Comparison of ENCODE assay signal across 13 mouse cellular contexts in the genomic region with DNA sequence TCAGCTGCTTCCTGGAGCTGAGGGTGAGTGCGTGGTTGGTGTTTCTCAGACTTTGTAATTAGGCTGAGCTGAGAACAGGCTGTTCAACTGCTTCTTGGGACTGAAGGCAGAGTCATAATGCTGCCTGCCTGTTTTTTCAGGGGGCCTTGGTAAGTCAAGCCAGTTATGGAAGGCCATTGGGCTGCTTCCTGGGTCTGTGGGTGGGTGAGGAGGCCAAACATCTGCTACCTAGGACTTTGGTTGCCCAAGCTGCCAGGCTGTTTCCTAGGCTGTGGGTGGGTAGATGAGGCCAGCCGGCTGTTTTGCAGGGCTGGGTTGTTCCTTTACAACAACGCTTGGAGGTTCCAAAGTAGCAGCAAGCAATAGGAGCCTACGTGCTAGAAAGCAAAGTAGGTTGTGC. TPM values are rescaled to one million over a fixed set of nuclear protein-coding genes. Genes with fewer than 3 reads are reported as not detected.
DNase-seq lines count a peak whose midpoint lies in the region; ATAC-seq and TF ChIP-seq lines count a peak whose summit lies in the region.
"Had no signal": no experiment of that assay in that cellular context is flagged by ENCODE, and none has a peak within 500 bp of the region (broad histone marks: within the 10 kb centered on the region; RNA-seq: fewer than 3 reads in every experiment).

No protein-coding gene starts in this region.

- no peak for ATAC-seq in CD4-positive, CD25-positive, alpha-beta regulatory T cell, adult 4 months
- ATAC-seq: lung, postnatal 0 days had no signal

- 43% methylated on average over 4 of the region's 4 CpGs for WGBS in olfactory bulb, adult 2 months
- WGBS in heart, embryonic 10.5 days: 90% methylated on average over 4 of the region's 4 CpGs

- no peaks in the 10 kb centered on the region for H3K27me3 ChIP-seq in heart, embryonic 10.5 days (ENCODE audit: insufficient read depth, poor library complexity, severe bottlenecking)
- H3K27me3 ChIP-seq: heart, embryonic 15.5 days; midbrain, embryonic 12.5 days had no signal

- no peak for TF ChIP-seq POLR2A in olfactory bulb, adult 2 months (IDR thresholded peaks at IDR 0.05; ENCODE audit: insufficient read depth, low read depth, low read length)

- H3K27ac ChIP-seq in olfactory bulb, adult 2 months (ENCODE audit: insufficient read depth, low read depth, low read length): peak overlapping the region; percentile 81
- H3K27ac ChIP-seq in heart, embryonic 10.5 days: no peak overlapping the region
- H3K27ac ChIP-seq: heart, embryonic 15.5 days; midbrain, embryonic 12.5 days had no signal

- H3K36me3 ChIP-seq in heart, embryonic 10.5 days: no peaks in the 10 kb centered on the region
- H3K36me3 ChIP-seq: heart, embryonic 15.5 days; midbrain, embryonic 12.5 days had no signal

- peak; percentile 42 for DNase-seq in thymus, postnatal 0 days (ENCODE audit: low spot score)
- DNase-seq in thymus, postnatal 10 days (ENCODE audit: low spot score in 2 of 2): no peak
- peak; percentile 41 to 46 for DNase-seq in layer of hippocampus, postnatal 10 days (ENCODE audit: low spot score in 2 of 2)
- DNase-seq in embryo, embryonic 10.5 days (ENCODE audit: low spot score): no peak
- DNase-seq in heart, embryonic 10.5 days (ENCODE audit: low spot score): no peak
- DNase-seq: embryo, embryonic 11 days; gastrocnemius, postnatal 14 days; kidney, postnatal 10 days had no signal

- no peaks in the 10 kb centered on the region for H3K9me3 ChIP-seq in heart, embryonic 10.5 days
- H3K9me3 ChIP-seq: heart, embryonic 15.5 days; midbrain, embryonic 12.5 days had no signal

- H3K4me3 ChIP-seq in olfactory bulb, adult 2 months (ENCODE audit: insufficient read depth, low read depth, low read length): no peak overlapping the region
- no peak overlapping the region for H3K4me3 ChIP-seq in heart, embryonic 10.5 days
- H3K4me3 ChIP-seq: heart, embryonic 15.5 days; midbrain, embryonic 12.5 days had no signal

- peaks cover 13% of the 10 kb centered on the region for H3K4me1 ChIP-seq in olfactory bulb, adult 2 months (ENCODE audit: control insufficient read depth, insufficient read depth, low read length)
- H3K4me1 ChIP-seq in heart, embryonic 10.5 days: no peaks in the 10 kb centered on the region
- H3K4me1 ChIP-seq: heart, embryonic 15.5 days; midbrain, embryonic 12.5 days had no signal

- TF ChIP-seq CTCF in olfactory bulb, adult 2 months (IDR thresholded peaks at IDR 0.05; ENCODE audit: insufficient read depth, low read depth, low read length): no peak

RNA-seq across cellular contexts. Expression of a gene that starts 26.9 kb away (rescaled TPM):
- 18.5 and 23.7 TPM in 2 replicates for polyA plus RNA-seq in thymus, postnatal 0 days (2015; fragmentation: Nextera tagmentation; extraction: Ambion mirVana)
- 10 to 100 TPM; 21.2 to 24.5 TPM for total RNA-seq in layer of hippocampus, postnatal 10 days (2021)
- not detected in 2 replicates for polyA plus RNA-seq in olfactory bulb, adult 2 months (2012; ENCODE audit: insufficient read depth, insufficient read length, low replicate concordance, missing spikeins)
- polyA plus RNA-seq in CD4-positive, CD25-positive, alpha-beta regulatory T cell, adult 4 months (2017; shearing (Covaris generic)): 1 to 10 TPM; 3.4 to 8.4 TPM
- polyA plus RNA-seq in heart, embryonic 10.5 days (2016; fragmentation: Nextera tagmentation; extraction: Ambion mirVana): 11.8 and 17.9 TPM in 2 replicates

RNA-seq across cellular contexts. Expression of a gene that starts 32.4 kb away (rescaled TPM):
- 767 and 806 TPM in 2 replicates for polyA plus RNA-seq in thymus, postnatal 0 days (2015; fragmentation: Nextera tagmentation; extraction: Ambion mirVana)
- total RNA-seq in layer of hippocampus, postnatal 10 days (2021): 100 to 1,000 TPM; 341 to 384 TPM
- polyA plus RNA-seq in olfactory bulb, adult 2 months (2012; ENCODE audit: insufficient read depth, insufficient read length, low replicate concordance, missing spikeins): not detected in 2 replicates
- polyA plus RNA-seq in CD4-positive, CD25-positive, alpha-beta regulatory T cell, adult 4 months (2017; shearing (Covaris generic)): 100 to 1,000 TPM; 375 to 447 TPM
- polyA plus RNA-seq in heart, embryonic 10.5 days (2016; fragmentation: Nextera tagmentation; extraction: Ambion mirVana): 602 and 622 TPM in 2 replicates

RNA-seq across cellular contexts. Expression of a gene that starts 46.4 kb away (rescaled TPM):
- polyA plus RNA-seq in thymus, postnatal 0 days (2015; fragmentation: Nextera tagmentation; extraction: Ambion mirVana): 144 and 158 TPM in 2 replicates
- total RNA-seq in layer of hippocampus, postnatal 10 days (2021): 100 to 1,000 TPM; 138 to 151 TPM
- 199 and 303 TPM in 2 replicates for polyA plus RNA-seq in olfactory bulb, adult 2 months (2012; ENCODE audit: insufficient read depth, insufficient read length, low replicate concordance, missing spikeins)
- polyA plus RNA-seq in CD4-positive, CD25-positive, alpha-beta regulatory T cell, adult 4 months (2017; shearing (Covaris generic)): 100 to 1,000 TPM; 369 to 477 TPM
- polyA plus RNA-seq in heart, embryonic 10.5 days (2016; fragmentation: Nextera tagmentation; extraction: Ambion mirVana): 77.6 and 84.8 TPM in 2 replicates

Comparison
In these comparisons a context has a peak if more than half of its experiments do, and no peak if none do; other contexts are left out.
1. DNase-seq: peak in thymus, postnatal 0 days (single experiment) and layer of hippocampus, postnatal 10 days (2 of 2); none in thymus, postnatal 10 days (0 of 2), embryo, embryonic 10.5 days (single experiment) and heart, embryonic 10.5 days (single experiment).
2. RNA of a gene that starts 32.4 kb away (polyA plus RNA-seq): 767 to 806 TPM in thymus, postnatal 0 days, 602 to 622 TPM in heart, embryonic 10.5 days and 375 to 447 TPM in CD4-positive, CD25-positive, alpha-beta regulatory T cell, adult 4 months; not detected in olfactory bulb, adult 2 months; every median in the first group is over 100 times any median in the second.